Mouse (Mus musculus) ES-Bruce4 (cell line): Measurements from ENCODE around the gene Aqr. TPM values are rescaled to one million over a fixed set of nuclear protein-coding genes. Genes with fewer than 3 reads are reported as not detected.

Source experiments
- H3K27ac ChIP-seq: 2 replicates; pipeline ENCODE4 v1.5.1; 2012; ENCODE audit warnings: low read length, inconsistent platforms; ENCODE audit not compliant: insufficient read depth
- H3K27me3 ChIP-seq: 2 replicates; pipeline ENCODE4 v1.6.1; 2012; ENCODE audit warnings: mild to moderate bottlenecking, low read length, inconsistent platforms; ENCODE audit not compliant: control insufficient read depth, poor library complexity, insufficient read depth, severe bottlenecking
- H3K36me3 ChIP-seq: 2 replicates; pipeline ENCODE4 v1.6.1; 2012; ENCODE audit warnings: inconsistent platforms, mild to moderate bottlenecking, low read length, moderate library complexity; ENCODE audit not compliant: control insufficient read depth, poor library complexity, insufficient read depth, severe bottlenecking
- H3K4me1 ChIP-seq: one replicate; pipeline ENCODE4 v1.8.1; 2011; ENCODE audit warnings: low read length; ENCODE audit not compliant: control insufficient read depth, insufficient read depth
- H3K4me3 ChIP-seq: 2 replicates; pipeline ENCODE4 v1.5.1; 2011; ENCODE audit warnings: low read depth, mild to moderate bottlenecking, low read length
- H3K9ac ChIP-seq: 2 replicates; pipeline ENCODE4 v1.6.1; 2012; ENCODE audit warnings: low read depth, mild to moderate bottlenecking, inconsistent platforms; ENCODE audit not compliant: poor library complexity, severe bottlenecking
- H3K9me3 ChIP-seq: replicated peaks from 2 replicates; pipeline ENCODE4 v1.6.1; 2012; ENCODE audit warnings: mild to moderate bottlenecking, low read length, inconsistent platforms; ENCODE audit not compliant: control insufficient read depth, poor library complexity, insufficient read depth, severe bottlenecking
- CTCF ChIP-seq: IDR thresholded peaks from one replicate; pipeline ENCODE4 v1.8.1; 2011; ENCODE audit warnings: low read depth, low read length
- EP300 ChIP-seq: IDR thresholded peaks from 2 replicates; pipeline ENCODE4 v1.6.1; 2011; ENCODE audit warnings: low read depth, low read length; ENCODE audit not compliant: insufficient read depth
- POLR2A ChIP-seq: IDR thresholded peaks from one replicate; pipeline ENCODE4 v1.8.1; 2011; ENCODE audit warnings: low read length; ENCODE audit not compliant: insufficient read depth
- polyA plus RNA-seq: library from polyadenylated mRNA; stranded (reverse); fragments of >200 nt; gene quantifications from 2 replicates; pipeline ENCODE4 v1.2.4, GENCODE M21; 2011; ENCODE audit warnings: low read depth; ENCODE audit not compliant: missing spikeins, insufficient read depth, insufficient read length

Aqr gene
- polyA plus RNA-seq, 1 experiment = 108 TPM

GRCm38 (mm10) chr2:114173248-114173647 lies 13.6 kb downstream of the Aqr start:
- Histone ChIP-seq H3K27ac (no peak overlapping the region), H3K9me3 (no peaks in the 10 kb centered on the region), H3K27me3 (no peaks in the 10 kb centered on the region), H3K4me3 (no peak overlapping the region), H3K36me3 (peaks cover 8% of the 10 kb centered on the region), H3K4me1 (peaks cover 2% of the 10 kb centered on the region), H3K9ac (no peak overlapping the region)
- no peak for TF ChIP-seq POLR2A
- no peak for TF ChIP-seq EP300
- no peak for TF ChIP-seq CTCF

- no peak overlapping the region for H3K9ac ChIP-seq
- H3K9me3 ChIP-seq = peaks cover 9% of the 10 kb centered on the region
- no peak overlapping the region for H3K4me3 ChIP-seq
- no peaks in the 10 kb centered on the region for H3K4me1 ChIP-seq
- TF ChIP-seq EP300 (no peak), POLR2A (no peak), CTCF (no peak)
- H3K36me3 ChIP-seq = peaks cover 38% of the 10 kb centered on the region
- H3K27me3 ChIP-seq = no peaks in the 10 kb centered on the region
- no peak overlapping the region for H3K27ac ChIP-seq
Measured at GRCm38 (mm10) chr2:114167837-114168236, 19.0 kb downstream of the Aqr start.

GRCm38 (mm10) chr2:114161978-114162377 lies 24.8 kb downstream of the Aqr start:
- no peaks in the 10 kb centered on the region for H3K27me3 ChIP-seq
- H3K4me3 ChIP-seq = no peak overlapping the region
- H3K9ac ChIP-seq = no peak overlapping the region
- no peak overlapping the region for H3K27ac ChIP-seq
- H3K9me3 ChIP-seq = peaks cover 13% of the 10 kb centered on the region
- TF ChIP-seq EP300 = no peak
- TF ChIP-seq POLR2A = no peak
- no peak for TF ChIP-seq CTCF
- H3K4me1 ChIP-seq = no peaks in the 10 kb centered on the region
- H3K36me3 ChIP-seq = peaks cover 56% of the 10 kb centered on the region

GRCm38 (mm10) chr2:114157345-114157744 lies 29.5 kb downstream of the Aqr start:
- Histone ChIP-seq H3K27ac (no peak overlapping the region), H3K4me3 (no peak overlapping the region), H3K27me3 (no peaks in the 10 kb centered on the region), H3K36me3 (peaks cover 65% of the 10 kb centered on the region), H3K4me1 (no peaks in the 10 kb centered on the region), H3K9me3 (no peaks in the 10 kb centered on the region), H3K9ac (no peak overlapping the region)
- TF ChIP-seq POLR2A (no peak), CTCF (no peak), EP300 (no peak)

- H3K27me3 ChIP-seq = no peaks in the 10 kb centered on the region
- TF ChIP-seq EP300 (no peak), POLR2A (no peak), CTCF (no peak)
- no peak overlapping the region for H3K27ac ChIP-seq
- H3K4me3 ChIP-seq = no peak overlapping the region
- H3K4me1 ChIP-seq = no peaks in the 10 kb centered on the region
- no peak overlapping the region for H3K9ac ChIP-seq
- H3K36me3 ChIP-seq = peaks cover 63% of the 10 kb centered on the region
- no peaks in the 10 kb centered on the region for H3K9me3 ChIP-seq
Measured at GRCm38 (mm10) chr2:114156639-114157038, 30.2 kb downstream of the Aqr start.

GRCm38 (mm10) chr2:114153247-114153646 lies 33.6 kb downstream of the Aqr start:
- H3K4me1 ChIP-seq = no peaks in the 10 kb centered on the region
- no peak overlapping the region for H3K9ac ChIP-seq
- no peak overlapping the region for H3K4me3 ChIP-seq
- H3K27me3 ChIP-seq = no peaks in the 10 kb centered on the region
- peaks cover 70% of the 10 kb centered on the region for H3K36me3 ChIP-seq
- no peaks in the 10 kb centered on the region for H3K9me3 ChIP-seq
- TF ChIP-seq POLR2A (no peak), CTCF (no peak), EP300 (no peak)
- H3K27ac ChIP-seq = no peak overlapping the region
